Mouse (Mus musculus) liver, postnatal 0 days (tissue): ENCODE measurements at regions not wholly inside any gene's neighbourhood (a gene's known extent, or its start where the extent isn't known, plus 50 kb on each side); places are given as distances from the start of the nearest gene placed in this dataset.

ENCODE experiments used
- CTCF ChIP-seq: sonication (generic); IDR thresholded peaks from 2 replicates; pipeline ENCODE4 v1.5.1; 2016; ENCODE audit warnings: antibody characterized with exemption, low read depth
- EP300 ChIP-seq: IDR thresholded peaks from 2 replicates; pipeline ENCODE4 v1.6.1; 2016; ENCODE audit warnings: antibody characterized with exemption, low read depth, mild to moderate bottlenecking

GRCm38 (mm10) chr10:96398562-96399288 is 218.1 kb upstream of the Btg1 start:
- TF ChIP-seq CTCF (no peak), EP300 (no peak)
